Mouse (Mus musculus) intestine, postnatal 0 days (tissue): ENCODE data around the gene AA467197. TPM values are rescaled to one million over a fixed set of nuclear protein-coding genes. Genes with fewer than 3 reads are reported as not detected.
A peak's percentile ranks its signal among the peaks of the same experiment; 100 is the strongest.

Experiments used
- ATAC-seq: fragments of 200-750 bp; cut with Nextera tagmentation; 2 replicates; pipeline ENCODE4 v1.8.0; 2017; ENCODE audit warnings: mild to moderate bottlenecking, moderate TSS enrichment, moderate library complexity
- H3K27ac ChIP-seq: fragments of 300-500 bp; sonication (generic); 2 replicates; pipeline ENCODE4 v1.5.1; 2014; ENCODE audit warnings: mild to moderate bottlenecking, low read depth, low read length, moderate library complexity
- H3K27me3 ChIP-seq: fragments of 300-500 bp; sonication (generic); replicated peaks from 2 replicates; pipeline ENCODE4 v1.6.1; 2014; ENCODE audit warnings: low read length, mixed read lengths; ENCODE audit not compliant: control insufficient read depth, insufficient read depth
- H3K36me3 ChIP-seq: fragments of 300-500 bp; sonication (generic); 2 replicates; pipeline ENCODE4 v1.6.1; 2014; ENCODE audit warnings: mild to moderate bottlenecking, moderate library complexity; ENCODE audit not compliant: control insufficient read depth, insufficient read depth
- H3K4me1 ChIP-seq: fragments of 300-500 bp; sonication (generic); replicated peaks from 2 replicates; pipeline ENCODE4 v1.6.1; 2014; ENCODE audit warnings: antibody characterized with exemption, low read length, mixed read lengths; ENCODE audit not compliant: control insufficient read depth, insufficient read depth
- H3K4me2 ChIP-seq: fragments of 300-500 bp; sonication (generic); replicated peaks from 2 replicates; pipeline ENCODE4 v1.6.1; 2014; ENCODE audit warnings: low read depth, mild to moderate bottlenecking, moderate library complexity
- H3K4me3 ChIP-seq: fragments of 300-500 bp; sonication (generic); 2 replicates; pipeline ENCODE4 v1.5.1; 2014; ENCODE audit warnings: low read depth, low read length
- H3K9ac ChIP-seq: fragments of 300-500 bp; sonication (generic); 2 replicates; pipeline ENCODE4 v1.6.1; 2014; ENCODE audit warnings: mild to moderate bottlenecking, low read depth, low read length
- H3K9me3 ChIP-seq: fragments of 300-500 bp; sonication (generic); 2 replicates; pipeline ENCODE4 v1.6.1; 2016; ENCODE audit warnings: mixed run types; ENCODE audit not compliant: control insufficient read depth
- CTCF ChIP-seq: sonication (generic); IDR thresholded peaks from 2 replicates; pipeline ENCODE4 v1.5.1; 2016; ENCODE audit warnings: low read depth, mild to moderate bottlenecking, control low read depth, antibody characterized with exemption, moderate library complexity
- WGBS: fragments of 180-500 bp; shearing (Covaris S2); extraction: QIAGEN DNeasy Blood & Tissue Kit; methylation state at CpG from one replicate; pipeline ENCODE4 v1.1.7; 2014; 5-methylcytosine and 5-hydroxymethylcytosine counted together
- polyA plus RNA-seq: library from polyadenylated mRNA; unstranded; fragments of >200 nt; fragmentation: Nextera tagmentation; extraction: Ambion mirVana; gene quantifications from 2 replicates; pipeline ENCODE4 v1.2.1, GENCODE M21; 2015

Gene AA467197
- polyA plus RNA-seq, 1 experiment from 2014 or later: 38.4 TPM

DNA sequence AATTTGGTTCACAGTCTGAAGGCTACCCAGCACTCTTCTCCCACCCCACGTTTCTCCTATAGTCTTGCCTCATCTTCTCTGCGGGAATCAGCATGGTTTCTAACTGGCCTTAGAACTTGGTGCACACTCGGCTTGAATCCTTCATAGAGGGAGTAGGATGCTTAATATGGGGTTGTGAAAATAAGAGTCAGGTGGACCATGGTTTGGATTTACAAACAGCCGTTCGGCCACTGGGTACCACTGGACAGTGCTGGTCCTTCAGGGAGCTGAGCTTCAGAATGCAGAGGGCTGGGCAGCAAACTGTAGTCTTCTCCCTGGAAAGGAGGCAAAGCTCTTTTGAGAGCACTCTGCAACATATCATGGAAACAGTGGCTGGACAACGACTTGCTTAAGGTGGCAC is 19.0 kb upstream of the AA467197 start:
- no peaks in the 10 kb centered on the region for H3K9me3 ChIP-seq
- H3K27me3 ChIP-seq: no peaks in the 10 kb centered on the region; the same call in 1 of the 2 replicates
- no peaks in the 10 kb centered on the region for H3K4me1 ChIP-seq
- ATAC-seq: no peak
- H3K4me3 ChIP-seq: no peak overlapping the region
- H3K27ac ChIP-seq: no peak overlapping the region
- WGBS: 80% methylated on average over 6 of the region's 6 CpGs
- H3K36me3 ChIP-seq: no peaks in the 10 kb centered on the region
- no peak overlapping the region for H3K9ac ChIP-seq
- no peak for TF ChIP-seq CTCF
- no peak overlapping the region for H3K4me2 ChIP-seq

DNA sequence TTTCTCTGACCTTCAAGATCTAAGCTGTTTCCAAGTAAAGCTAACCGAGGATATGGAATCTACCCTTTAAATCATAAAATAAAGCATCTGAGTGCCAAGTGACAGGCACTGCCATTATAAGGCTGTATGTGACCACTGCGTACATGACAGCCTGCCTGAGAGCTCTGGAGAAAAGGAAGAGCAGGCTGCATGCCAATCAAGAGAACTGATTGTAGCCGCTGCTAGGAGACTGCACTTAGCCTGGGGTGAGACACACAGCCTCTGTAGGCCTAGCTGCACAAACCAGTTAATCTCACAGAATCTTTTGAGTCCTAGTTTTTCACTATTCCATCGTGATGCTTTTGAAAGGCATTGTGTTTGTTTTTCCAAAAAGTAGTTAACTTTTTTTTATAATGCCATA is 18.1 kb upstream of the AA467197 start:
- Histone ChIP-seq H3K27ac (no peak overlapping the region), H3K4me2 (no peak overlapping the region), H3K4me3 (no peak overlapping the region), H3K9ac (no peak overlapping the region), H3K27me3 (no peaks in the 10 kb centered on the region), H3K4me1 (no peaks in the 10 kb centered on the region), H3K9me3 (no peaks in the 10 kb centered on the region), H3K36me3 (no peaks in the 10 kb centered on the region)
- no peak for TF ChIP-seq CTCF
- ATAC-seq: no peak
- 62% methylated on average over 4 of the region's 4 CpGs for WGBS

DNA sequence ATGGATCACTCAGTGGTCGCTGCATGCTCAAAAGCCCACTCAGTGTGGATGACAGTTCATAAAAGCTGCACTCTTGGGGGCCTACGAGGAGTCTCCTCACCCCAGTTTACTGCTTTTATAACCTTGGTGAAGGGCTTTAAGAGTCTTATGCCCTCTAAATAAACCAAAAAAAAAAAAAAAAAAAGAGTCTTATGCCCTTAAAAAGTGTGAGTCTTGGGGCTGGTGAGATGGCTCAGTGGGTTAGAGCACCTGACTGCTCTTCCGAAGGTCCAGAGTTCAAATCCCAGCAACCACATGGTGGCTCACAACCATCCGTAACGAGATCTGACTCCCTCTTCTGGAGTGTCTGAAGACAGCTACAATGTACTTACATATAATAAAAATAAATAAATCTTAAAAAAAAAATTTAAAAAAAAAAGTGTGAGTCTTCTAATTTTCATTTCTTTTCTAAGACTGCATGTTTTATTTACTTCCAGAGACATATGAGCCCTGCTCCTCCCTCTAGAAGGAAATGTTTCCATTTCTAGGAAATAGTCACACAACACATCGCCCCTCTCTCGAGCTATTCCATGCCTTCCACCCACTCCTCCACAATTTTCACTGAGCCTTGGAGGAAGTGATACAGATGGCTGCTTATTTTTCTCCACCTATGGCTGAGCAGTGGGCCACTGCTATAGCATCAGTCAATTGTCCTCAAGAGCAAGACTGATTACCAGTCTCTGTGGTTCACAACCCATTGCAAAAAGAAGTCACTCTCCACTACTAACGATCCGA is 15.3 kb upstream of the AA467197 start:
- Histone ChIP-seq H3K4me3 (no peak overlapping the region), H3K27ac (no peak overlapping the region), H3K9ac (no peak overlapping the region), H3K4me1 (no peaks in the 10 kb centered on the region), H3K4me2 (no peak overlapping the region), H3K36me3 (no peaks in the 10 kb centered on the region), H3K27me3 (no peaks in the 10 kb centered on the region), H3K9me3 (no peaks in the 10 kb centered on the region)
- TF ChIP-seq CTCF: no peak
- WGBS: 80% methylated on average over 9 of the region's 9 CpGs
- ATAC-seq: no peak

DNA sequence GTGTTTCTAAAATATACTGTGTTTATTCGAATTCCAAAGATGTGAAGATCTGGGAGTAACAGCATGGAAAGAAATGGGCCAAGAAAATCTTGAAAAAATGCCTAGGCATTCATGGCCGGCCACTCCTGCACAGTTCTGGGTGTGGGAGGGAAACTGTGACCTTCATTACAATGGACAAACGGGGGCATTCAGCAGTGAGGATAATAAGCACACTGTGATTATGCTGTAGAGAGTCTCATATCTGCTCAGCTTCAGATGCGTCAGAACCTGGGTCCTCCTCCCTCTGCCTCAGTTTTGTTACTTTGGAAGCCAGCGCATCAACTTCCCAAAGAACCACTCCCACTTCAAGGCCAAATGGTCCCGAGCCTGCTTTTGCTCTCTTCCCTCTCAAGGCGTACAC is 10.9 kb upstream of the AA467197 start:
- no peaks in the 10 kb centered on the region for H3K4me1 ChIP-seq
- H3K9me3 ChIP-seq: no peaks in the 10 kb centered on the region
- no peak for TF ChIP-seq CTCF
- H3K27me3 ChIP-seq: no peaks in the 10 kb centered on the region
- no peak overlapping the region for H3K9ac ChIP-seq
- ATAC-seq: no peak
- 54% methylated on average over 7 of the region's 7 CpGs for WGBS
- H3K27ac ChIP-seq: no peak overlapping the region
- no peak overlapping the region for H3K4me2 ChIP-seq
- H3K36me3 ChIP-seq: no peaks in the 10 kb centered on the region
- H3K4me3 ChIP-seq: no peak overlapping the region

DNA sequence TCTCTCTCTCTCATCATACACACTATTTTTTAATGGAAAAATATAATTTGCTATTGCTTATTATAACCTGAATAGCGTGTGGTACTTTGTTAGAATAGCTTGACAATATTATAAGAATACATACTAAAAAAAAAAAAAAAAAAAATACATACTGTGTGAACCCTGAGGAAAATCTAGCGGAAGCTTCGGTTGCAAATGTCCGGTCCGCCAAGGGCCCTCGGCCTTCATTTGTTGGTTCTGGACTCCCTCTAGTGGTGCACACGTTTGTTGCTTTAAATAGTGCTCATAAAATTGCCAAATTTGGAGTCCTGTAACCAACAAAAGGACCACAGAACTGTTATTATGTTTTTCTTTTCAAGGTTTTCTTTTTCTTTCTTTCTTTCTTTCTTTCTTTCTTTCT is 7.8 kb upstream of the AA467197 start:
- under 1% methylated on average over 7 of the region's 7 CpGs for WGBS

GRCm38 (mm10) chr2:122629871-122630270 is 6.9 kb upstream of the AA467197 start:
- Histone ChIP-seq H3K9ac (no peak overlapping the region), H3K4me1 (no peaks in the 10 kb centered on the region), H3K27ac (no peak overlapping the region), H3K4me3 (peak overlapping the region; percentile 88), H3K9me3 (no peaks in the 10 kb centered on the region), H3K4me2 (peak overlapping the region; percentile 100), H3K36me3 (peaks cover 19% of the 10 kb centered on the region), H3K27me3 (no peaks in the 10 kb centered on the region)
- no peak for ATAC-seq
- 51% methylated on average over 6 of the region's 6 CpGs for WGBS
- TF ChIP-seq CTCF: no peak

More for the DNA sequence above, 7.8 kb upstream of the AA467197 start:
- no peaks in the 10 kb centered on the region for H3K9me3 ChIP-seq
- no peaks in the 10 kb centered on the region for H3K27me3 ChIP-seq
- peak; percentile 87 for TF ChIP-seq CTCF
- no peak for ATAC-seq
- peaks cover 16% of the 10 kb centered on the region for H3K36me3 ChIP-seq
- H3K4me1 ChIP-seq: no peaks in the 10 kb centered on the region
- H3K9ac ChIP-seq: no peak overlapping the region
- H3K27ac ChIP-seq: no peak overlapping the region
- H3K4me2 ChIP-seq: no peak overlapping the region
- no peak overlapping the region for H3K4me3 ChIP-seq
